ENCODE assay signal across 29 mouse cellular contexts in the genomic region with DNA sequence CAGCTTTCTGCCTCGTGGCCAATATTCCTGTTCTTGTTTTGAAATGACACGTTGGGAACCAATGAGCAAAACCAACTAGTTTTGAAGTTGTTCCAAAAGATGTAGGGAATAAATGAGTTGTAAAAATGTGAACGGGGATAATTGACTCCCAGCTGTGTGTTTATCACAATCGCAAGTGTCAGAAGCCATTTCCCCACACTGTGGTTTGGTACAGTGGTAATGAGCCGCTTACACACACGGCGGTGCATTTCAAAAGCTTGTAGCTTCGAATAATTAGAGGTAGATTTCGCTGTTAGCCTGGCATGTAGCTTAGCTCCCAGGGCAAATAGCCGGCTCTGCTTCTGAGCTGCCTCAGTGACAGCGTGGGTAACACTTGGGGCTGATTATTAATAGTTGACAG.
DNase-seq lines count a peak whose midpoint lies in the region; ATAC-seq lines count a peak whose summit lies in the region.
"Had no signal": no experiment of that assay in that cellular context is flagged by ENCODE, and none has a peak within 500 bp of the region (broad histone marks: within the 10 kb centered on the region; RNA-seq: fewer than 3 reads in every experiment).

No protein-coding gene starts in this region.

- no peak overlapping the region for H3K4me3 ChIP-seq in forebrain, embryonic 13.5 days
- no peak overlapping the region for H3K4me3 ChIP-seq in forebrain, embryonic 12.5 days (replicated peaks)
- no peak overlapping the region for H3K4me3 ChIP-seq in intestine, embryonic 15.5 days (replicated peaks)
- H3K4me3 ChIP-seq: liver, embryonic 13.5 days; neural tube, embryonic 13.5 days; stomach, embryonic 15.5 days had no signal

- ATAC-seq in forebrain, embryonic 13.5 days: peak; percentile 50; the same call in 1 of the 2 replicates
- ATAC-seq in forebrain, embryonic 12.5 days (ENCODE audit: low FRiP score): no peak
- no peak for ATAC-seq in intestine, embryonic 15.5 days
- ATAC-seq in cerebellum, adult (ENCODE audit: insufficient number of reproducible peaks, low FRiP score, low TSS enrichment): no peak
- ATAC-seq: hindbrain, embryonic 16.5 days; intestine, embryonic 16.5 days; lung, postnatal 0 days; Patski had no signal

- no peaks in the 10 kb centered on the region for H3K9me3 ChIP-seq in forebrain, embryonic 13.5 days (replicated peaks)
- no peaks in the 10 kb centered on the region for H3K9me3 ChIP-seq in forebrain, embryonic 12.5 days
- no peaks in the 10 kb centered on the region for H3K9me3 ChIP-seq in intestine, embryonic 15.5 days
- H3K9me3 ChIP-seq: G1E; liver, embryonic 13.5 days; neural tube, embryonic 13.5 days; stomach, embryonic 15.5 days had no signal

- no peaks in the 10 kb centered on the region for H3K36me3 ChIP-seq in forebrain, embryonic 13.5 days (ENCODE audit: poor library complexity, severe bottlenecking)
- no peaks in the 10 kb centered on the region for H3K36me3 ChIP-seq in forebrain, embryonic 12.5 days (replicated peaks)
- no peaks in the 10 kb centered on the region for H3K36me3 ChIP-seq in intestine, embryonic 15.5 days
- H3K36me3 ChIP-seq: G1E; liver, embryonic 13.5 days; neural tube, embryonic 13.5 days; stomach, embryonic 15.5 days had no signal

- peak; percentile 11 to 42 for DNase-seq in urinary bladder, postnatal 4 days (ENCODE audit: low spot score in 2 of 2)
- DNase-seq in urinary bladder, adult 2 months (ENCODE audit: low spot score): no peak
- peak; percentile 6 for DNase-seq in forelimb bud, embryonic 11.5 days (ENCODE audit: low read depth, low spot score)
- peak; percentile 20 for DNase-seq in retina, postnatal 1 day
- DNase-seq: adrenal gland, postnatal 10 days; cerebellum, adult 8-10 months; cerebellum, postnatal 25 days; gastrocnemius, postnatal 10 days; heart, adult 18-20 months; heart, postnatal 14 days; kidney, adult 9 months; kidney, postnatal 10 days; layer of hippocampus, postnatal 36 days; left cerebral cortex, postnatal 4 days; liver, embryonic 13.5 days; lung, adult 18-20 months; lung, postnatal 4 days; right cerebral cortex, postnatal 14 days had no signal

- 22% methylated on average over 11 of the region's 11 CpGs for WGBS in forebrain, embryonic 13.5 days
- WGBS in forebrain, embryonic 12.5 days: 44% methylated on average over 11 of the region's 11 CpGs
- 71% methylated on average over 11 of the region's 11 CpGs for WGBS in intestine, embryonic 15.5 days

- H3K27ac ChIP-seq in forebrain, embryonic 13.5 days: no peak overlapping the region
- no peak overlapping the region for H3K27ac ChIP-seq in forebrain, embryonic 12.5 days
- no peak overlapping the region for H3K27ac ChIP-seq in intestine, embryonic 15.5 days
- H3K27ac ChIP-seq: liver, embryonic 13.5 days; neural tube, embryonic 13.5 days; stomach, embryonic 15.5 days had no signal

- peaks cover 7% of the 10 kb centered on the region; the same call in 1 of the 2 replicates for H3K4me1 ChIP-seq in forebrain, embryonic 13.5 days
- H3K4me1 ChIP-seq in forebrain, embryonic 12.5 days: no peaks in the 10 kb centered on the region; the same call in 1 of the 2 replicates
- no peaks in the 10 kb centered on the region for H3K4me1 ChIP-seq in intestine, embryonic 15.5 days (replicated peaks)
- H3K4me1 ChIP-seq: liver, embryonic 13.5 days; stomach, embryonic 15.5 days had no signal

- H3K4me2 ChIP-seq in forebrain, embryonic 13.5 days: no peak overlapping the region
- no peak overlapping the region for H3K4me2 ChIP-seq in forebrain, embryonic 12.5 days
- H3K4me2 ChIP-seq in intestine, embryonic 15.5 days (replicated peaks): no peak overlapping the region
- H3K4me2 ChIP-seq: liver, embryonic 13.5 days; neural tube, embryonic 13.5 days; stomach, embryonic 15.5 days had no signal

- H3K9ac ChIP-seq in forebrain, embryonic 13.5 days: no peak overlapping the region
- no peak overlapping the region for H3K9ac ChIP-seq in forebrain, embryonic 12.5 days
- H3K9ac ChIP-seq in intestine, embryonic 15.5 days: no peak overlapping the region
- H3K9ac ChIP-seq: liver, embryonic 13.5 days; neural tube, embryonic 13.5 days; stomach, embryonic 15.5 days had no signal

- peaks cover 5% of the 10 kb centered on the region; the same call in 1 of the 2 replicates for H3K27me3 ChIP-seq in forebrain, embryonic 13.5 days
- peaks cover 5% of the 10 kb centered on the region; the same call in 1 of the 2 replicates for H3K27me3 ChIP-seq in forebrain, embryonic 12.5 days
- no peaks in the 10 kb centered on the region for H3K27me3 ChIP-seq in intestine, embryonic 15.5 days (replicated peaks)
- H3K27me3 ChIP-seq: liver, embryonic 13.5 days; neural tube, embryonic 13.5 days; stomach, embryonic 15.5 days had no signal
